Mouse (Mus musculus): ENCODE results near the gene Ptpn11.

DNA sequence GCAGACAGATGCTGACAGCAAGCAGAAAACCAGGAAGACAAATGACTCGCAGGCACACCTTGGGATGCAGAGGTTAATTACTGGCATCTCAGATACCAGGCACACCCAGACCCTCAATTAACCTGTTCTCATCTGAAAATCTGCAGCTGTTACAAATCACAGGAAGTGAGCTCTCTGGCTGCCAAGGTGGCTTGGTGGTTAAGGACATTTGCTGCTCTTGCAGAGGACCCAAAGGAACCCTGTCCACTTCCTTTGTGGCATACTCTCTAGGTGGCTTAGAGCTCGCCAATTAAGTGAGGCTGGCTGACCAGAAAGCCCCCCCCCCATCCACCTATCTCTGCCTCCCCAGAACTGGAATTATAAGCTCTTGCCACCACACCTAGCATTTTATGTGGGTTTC is 91.1 kb downstream of the Ptpn11 start:
- TF ChIP-seq CTCF (IDR thresholded peaks at IDR 0.05; ENCODE audit: control insufficient read depth, insufficient read depth, insufficient replicate concordance, low read depth, low read length) (no peak), POLR2A (IDR thresholded peaks at IDR 0.05; ENCODE audit: control insufficient read depth, low read depth, low read length) (no peak)

All from testis, adult 2 months (tissue).